Mouse (Mus musculus) liver, embryonic 14.5 days (tissue): ENCODE results near the gene Crebbp.

Experiments
- CTCF ChIP-seq: IDR thresholded peaks from 2 replicates; pipeline ENCODE4 v1.5.1; 2016; ENCODE audit warnings: antibody characterized with exemption, low read depth, control low read depth
- EP300 ChIP-seq: IDR thresholded peaks from 2 replicates; pipeline ENCODE4 v1.6.1; 2016; ENCODE audit warnings: antibody characterized with exemption, low read depth

DNA sequence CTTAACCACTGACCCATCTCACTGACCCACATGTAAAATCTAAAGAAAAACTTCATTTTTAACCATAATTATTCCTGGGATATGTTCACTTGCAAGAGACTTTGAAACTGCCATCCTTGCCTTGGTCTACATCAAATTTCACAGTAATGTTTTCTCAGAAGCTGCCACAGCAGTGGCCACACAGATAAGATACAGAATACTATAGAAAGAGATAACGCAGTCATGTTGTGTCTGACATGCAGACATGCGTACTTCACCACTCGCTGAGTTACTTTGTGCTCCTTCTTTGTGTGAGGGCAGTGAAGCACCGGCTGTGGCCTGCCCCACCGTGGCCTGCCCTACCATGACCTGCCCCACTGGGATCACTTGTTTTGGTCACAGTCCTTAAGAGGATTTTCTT lies 179.8 kb downstream of the Crebbp start:
- TF ChIP-seq CTCF: no peak
- peak; percentile 63 for TF ChIP-seq EP300
